Mouse (Mus musculus) fat pad, adult 2 months (tissue): ENCODE results near the gene Cd80.
"Not testable (repeated sequence)": the region's sequence is repeated elsewhere in the genome, so short reads cannot be mapped to it uniquely, and the experiment has no call there.

Experiments used
- DNase-seq: peaks from one replicate; pipeline ENCODE4 v3.0.0-alpha.2; 2011; ENCODE audit warnings: low read depth, low spot score; ENCODE audit errors: extremely low read depth

Cd80 gene

GRCm38 (mm10) chr16:38471697-38472506 is 16.5 kb downstream of the Cd80 start:
- no peak for DNase-seq

- no peak for DNase-seq
Observed at GRCm38 (mm10) chr16:38472507-38472873, 17.1 kb downstream of the Cd80 start.

GRCm38 (mm10) chr16:38473661-38474060 is 18.3 kb downstream of the Cd80 start:
- no peak for DNase-seq

- no peak for DNase-seq
Observed at GRCm38 (mm10) chr16:38474677-38475286, 19.4 kb downstream of the Cd80 start.

- no peak for DNase-seq
Observed at GRCm38 (mm10) chr16:38475681-38476311, 20.4 kb downstream of the Cd80 start.

GRCm38 (mm10) chr16:38476312-38477240 is 21.2 kb downstream of the Cd80 start:
- no peak for DNase-seq

- DNase-seq = not testable (repeated sequence)
Observed at GRCm38 (mm10) chr16:38477241-38477608, 21.9 kb downstream of the Cd80 start.

- DNase-seq = no peak
Observed at GRCm38 (mm10) chr16:38478296-38478695, 22.9 kb downstream of the Cd80 start.

GRCm38 (mm10) chr16:38481327-38481726 is 26.0 kb downstream of the Cd80 start:
- DNase-seq = no peak

- DNase-seq = no peak
Observed at GRCm38 (mm10) chr16:38482780-38483562, 27.6 kb downstream of the Cd80 start.

- DNase-seq = no peak
Observed at GRCm38 (mm10) chr16:38483582-38484309, 28.4 kb downstream of the Cd80 start.

- no peak for DNase-seq
Observed at GRCm38 (mm10) chr16:38492551-38492950, 37.2 kb downstream of the Cd80 start.

- DNase-seq = no peak
Observed at GRCm38 (mm10) chr16:38493890-38494289, 38.5 kb downstream of the Cd80 start.

- no peak for DNase-seq
Observed at GRCm38 (mm10) chr16:38496604-38497140, 41.3 kb downstream of the Cd80 start.

GRCm38 (mm10) chr16:38502469-38502868 is 47.1 kb downstream of the Cd80 start:
- DNase-seq = no peak

- no peak for DNase-seq
Observed at GRCm38 (mm10) chr16:38503528-38503927, 48.2 kb downstream of the Cd80 start.

GRCm38 (mm10) chr16:38506041-38506634 is 50.8 kb downstream of the Cd80 start:
- no peak for DNase-seq

- no peak for DNase-seq
Observed at GRCm38 (mm10) chr16:38510846-38511245, 55.5 kb downstream of the Cd80 start.

GRCm38 (mm10) chr16:38519140-38519539 is 63.8 kb downstream of the Cd80 start:
- DNase-seq = no peak
